Mouse (Mus musculus) bone marrow macrophage, adult 2 months (primary cell): ENCODE results near the gene Trim2.

Experiments
- CTCF ChIP-seq: IDR thresholded peaks from 2 replicates; pipeline ENCODE4 v1.5.1; 2012; ENCODE audit warnings: low read depth, mild to moderate bottlenecking, low read length, moderate library complexity
- POLR2A ChIP-seq: IDR thresholded peaks from 2 replicates; pipeline ENCODE4 v1.6.1; 2012; ENCODE audit warnings: mild to moderate bottlenecking, low read depth, low read length, borderline replicate concordance

DNA sequence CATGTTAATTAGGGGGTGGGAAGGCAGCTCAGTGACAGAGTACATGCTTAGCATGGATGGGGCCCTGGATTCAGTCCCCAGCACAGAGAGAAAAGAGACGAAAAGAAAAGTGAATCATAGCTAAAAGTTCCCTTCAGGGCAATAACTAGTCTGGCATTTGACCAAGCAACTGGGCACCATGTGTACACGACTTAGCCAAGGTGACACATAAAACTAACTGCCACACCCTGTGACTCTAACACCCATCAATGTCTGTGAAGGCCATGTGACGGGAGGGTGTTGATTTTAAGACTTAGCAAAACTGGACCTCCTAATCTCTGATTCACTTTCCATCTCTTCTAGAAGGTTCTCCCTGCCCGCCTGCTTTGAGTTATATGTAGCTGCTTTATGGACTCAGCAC, 12.2 kb upstream of the Trim2 start:
- TF ChIP-seq CTCF (no peak), POLR2A (no peak)
